17 mouse cellular contexts compared by ENCODE assay signal in the genomic region with DNA sequence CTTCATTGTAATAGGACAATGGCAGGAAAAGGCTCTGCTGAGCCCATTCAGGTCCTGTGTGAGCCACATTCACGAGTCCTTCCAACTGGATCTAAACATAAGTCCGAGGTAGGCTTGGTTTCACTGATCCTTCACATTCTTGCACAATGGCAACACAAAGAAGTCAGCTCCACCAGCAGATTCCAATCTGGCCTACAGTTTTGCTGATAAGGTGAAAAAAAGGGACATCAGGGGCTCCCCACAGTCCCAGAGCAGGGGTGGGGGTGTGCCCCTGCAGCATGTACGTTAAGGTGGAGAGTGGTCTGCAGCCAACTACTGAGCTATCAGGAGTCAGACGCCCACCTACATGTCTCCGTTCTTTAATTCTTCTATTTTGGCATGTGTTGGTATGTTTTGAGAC. TPM values are rescaled to one million over a fixed set of nuclear protein-coding genes. Genes with fewer than 3 reads are reported as not detected.
DNase-seq lines count a peak whose midpoint lies in the region; ATAC-seq and TF ChIP-seq lines count a peak whose summit lies in the region.
"Had no signal": no experiment of that assay in that cellular context is flagged by ENCODE, and none has a peak within 500 bp of the region (broad histone marks: within the 10 kb centered on the region; RNA-seq: fewer than 3 reads in every experiment).

No protein-coding gene starts in this region.

- H3K27me3 ChIP-seq in hindbrain, embryonic 15.5 days, result no peaks in the 10 kb centered on the region
- H3K27me3 ChIP-seq in hindbrain, embryonic 13.5 days, result no peaks in the 10 kb centered on the region
- no peaks in the 10 kb centered on the region for H3K27me3 ChIP-seq in MEL (ENCODE audit: control insufficient read depth in 1 of 2, insufficient read depth in 2 of 2, low read length in 2 of 2)
- H3K27me3 ChIP-seq in liver, embryonic 12.5 days (replicated peaks), result no peaks in the 10 kb centered on the region

- peaks cover 12% of the 10 kb centered on the region; the same call in 1 of the 2 replicates for H3K4me1 ChIP-seq in hindbrain, embryonic 15.5 days (replicated peaks)
- H3K4me1 ChIP-seq in hindbrain, embryonic 13.5 days (replicated peaks), result peaks cover 5% of the 10 kb centered on the region; the same call in 1 of the 2 replicates
- peaks cover 48 to 50% of the 10 kb centered on the region in 2 experiments for H3K4me1 ChIP-seq in MEL (ENCODE audit: control insufficient read depth in 1 of 2, insufficient read depth in 2 of 2, low read length in 2 of 2)
- H3K4me1 ChIP-seq in liver, embryonic 12.5 days, result peaks cover 99% of the 10 kb centered on the region

- TF ChIP-seq RAD21 in MEL (IDR thresholded peaks at IDR 0.05; ENCODE audit: low read depth, low read length), result no peak

- H3K36me3 ChIP-seq in hindbrain, embryonic 15.5 days, result no peaks in the 10 kb centered on the region
- no peaks in the 10 kb centered on the region for H3K36me3 ChIP-seq in hindbrain, embryonic 13.5 days
- H3K36me3 ChIP-seq in MEL (ENCODE audit: control insufficient read depth in 1 of 2, insufficient read depth in 2 of 2, low read length in 2 of 2), result peaks cover 0 to 51% of the 10 kb centered on the region in 2 experiments; a peak in 2 of 4 replicates
- H3K36me3 ChIP-seq in liver, embryonic 12.5 days, result peaks cover 38% of the 10 kb centered on the region

- peak; percentile 74 for DNase-seq in heart, adult 11 months
- no peak for DNase-seq in heart, adult 9 months (ENCODE audit: low spot score in 2 of 2)
- peak; percentile 23 for DNase-seq in MEL (ENCODE audit: low read depth, low spot score)
- DNase-seq in retina, postnatal 1 day, result no peak
- no peak for DNase-seq in natural killer cell, adult 2 months (ENCODE audit: low spot score in 2 of 2)
- DNase-seq: cerebellum, adult 8-10 months; forebrain, postnatal 0 days; heart, postnatal 4 days; kidney, adult 18-20 months; kidney, postnatal 10 days; lung, adult 2 months; right cerebral cortex, postnatal 4 days; thymus, postnatal 36 days had no signal

- H3K27ac ChIP-seq in hindbrain, embryonic 15.5 days (replicated peaks), result peak overlapping the region; percentile 3; the same call in 1 of the 2 replicates
- no peak overlapping the region for H3K27ac ChIP-seq in hindbrain, embryonic 13.5 days
- peak overlapping the region; percentile 96 for H3K27ac ChIP-seq in MEL (ENCODE audit: control insufficient read depth, low read depth, low read length)
- peak overlapping the region; percentile 99 for H3K27ac ChIP-seq in liver, embryonic 12.5 days
- H3K27ac ChIP-seq: left cerebral cortex, adult 2 months had no signal

- H3K9ac ChIP-seq in hindbrain, embryonic 15.5 days, result no peak overlapping the region
- H3K9ac ChIP-seq in hindbrain, embryonic 13.5 days, result no peak overlapping the region
- H3K9ac ChIP-seq in MEL (ENCODE audit: control insufficient read depth, low read depth, low read length, poor library complexity, severe bottlenecking), result peak overlapping the region; percentile 71
- peak overlapping the region; percentile 66 for H3K9ac ChIP-seq in liver, embryonic 12.5 days
- H3K9ac ChIP-seq: forebrain, postnatal 0 days had no signal

- TF ChIP-seq EP300 in MEL (IDR thresholded peaks at IDR 0.05; ENCODE audit: low read depth in 1 of 2, low read length in 2 of 2), result no peak

- TF ChIP-seq POLR2A in MEL (IDR thresholded peaks at IDR 0.05; ENCODE audit: control insufficient read depth in 1 of 2, insufficient read depth in 1 of 2, low read depth in 1 of 2, low read length in 2 of 2, poor library complexity in 1 of 2), result no peak

- 53% methylated on average over 5 of the region's 5 CpGs for WGBS in hindbrain, embryonic 15.5 days
- 52% methylated on average over 5 of the region's 5 CpGs for WGBS in hindbrain, embryonic 13.5 days
- WGBS in liver, embryonic 12.5 days (ENCODE audit: insufficient replicate concordance), result 43% methylated on average over 5 of the region's 5 CpGs

- no peak for TF ChIP-seq CTCF in MEL (IDR thresholded peaks at IDR 0.05 in 2 of 3, conservative IDR thresholded peaks at IDR 0.05 in 1 of 3; ENCODE audit: control insufficient read depth in 1 of 3, insufficient read depth in 1 of 3, low read depth in 2 of 3, low read length in 3 of 3, poor library complexity in 1 of 3, severe bottlenecking in 1 of 3)

- no peaks in the 10 kb centered on the region for H3K9me3 ChIP-seq in hindbrain, embryonic 15.5 days
- H3K9me3 ChIP-seq in hindbrain, embryonic 13.5 days, result no peaks in the 10 kb centered on the region
- no peaks in the 10 kb centered on the region for H3K9me3 ChIP-seq in MEL (replicated peaks; ENCODE audit: insufficient read depth, low read length)
- no peaks in the 10 kb centered on the region for H3K9me3 ChIP-seq in liver, embryonic 12.5 days (replicated peaks)

- no peak overlapping the region for H3K4me2 ChIP-seq in hindbrain, embryonic 15.5 days
- no peak overlapping the region for H3K4me2 ChIP-seq in hindbrain, embryonic 13.5 days
- peak overlapping the region; percentile 70 for H3K4me2 ChIP-seq in liver, embryonic 12.5 days

- no peak for ATAC-seq in hindbrain, embryonic 15.5 days (ENCODE audit: low FRiP score, low read depth)
- no peak for ATAC-seq in hindbrain, embryonic 13.5 days (ENCODE audit: low FRiP score)
- ATAC-seq in liver, embryonic 12.5 days, result no peak
- ATAC-seq: forebrain, postnatal 0 days had no signal

- peaks cover 5% of the 10 kb centered on the region; the same call in 1 of the 2 replicates for H3K79me2 ChIP-seq in MEL (ENCODE audit: control insufficient read depth, insufficient read depth, low read length, poor library complexity)

- H3K4me3 ChIP-seq in hindbrain, embryonic 15.5 days, result no peak overlapping the region
- H3K4me3 ChIP-seq in hindbrain, embryonic 13.5 days, result no peak overlapping the region
- no peak overlapping the region for H3K4me3 ChIP-seq in MEL (ENCODE audit: control insufficient read depth in 1 of 2, insufficient read depth in 1 of 2, low read depth in 2 of 2, low read length in 2 of 2)
- no peak overlapping the region; the same call in 1 of the 2 replicates for H3K4me3 ChIP-seq in liver, embryonic 12.5 days
- H3K4me3 ChIP-seq: left cerebral cortex, adult 2 months had no signal

TF ChIP-seq in MEL, 35 proteins besides CTCF, POLR2A, EP300 and RAD21:
- peak; percentile 80 for TF ChIP-seq ZNF384 (IDR thresholded peaks at IDR 0.05; ENCODE audit: low read depth, low read length)
- TF ChIP-seq MAFK (IDR thresholded peaks at IDR 0.05; ENCODE audit: borderline replicate concordance, low read depth, low read length), result 0 out of 2 replicates have a peak, but pooled peaks have one; percentile 24
- no peak for TF ChIP-seq ZKSCAN1 (IDR thresholded peaks at IDR 0.05; ENCODE audit: low read depth, low read length)
- 0 out of 2 replicates have a peak, but pooled peaks have one; percentile 19 for TF ChIP-seq TCF12 (IDR thresholded peaks at IDR 0.05; ENCODE audit: low read depth, low read length)

RNA-seq across cellular contexts. Expression of a gene that starts 35.0 kb away (rescaled TPM):
- polyA plus RNA-seq in hindbrain, embryonic 15.5 days (2015; fragmentation: Nextera tagmentation; extraction: Ambion mirVana), result 6.3 and 8.0 TPM in 2 replicates
- 2.5 and 3.2 TPM in 2 replicates for polyA plus RNA-seq in hindbrain, embryonic 13.5 days (2015; fragmentation: Nextera tagmentation; extraction: Ambion mirVana)
- total RNA-seq in MEL (2012; rRNA removed), result 34.4 and 35.4 TPM in 2 replicates
- polyA plus RNA-seq in MEL (2012; ENCODE audit: insufficient read depth in 1 of 2, insufficient read length in 2 of 2, low read depth in 1 of 2, low replicate concordance in 2 of 2, missing spikeins in 1 of 2), result 10 to 100 TPM; 17.9 to 85.1 TPM
- polyA plus RNA-seq in liver, embryonic 12.5 days (2016; fragmentation: Nextera tagmentation; extraction: Ambion mirVana), result 83.5 and 94.6 TPM in 2 replicates

Comparison
In these comparisons a context has a peak if more than half of its experiments do, and no peak if none do; other contexts are left out.
1. DNase-seq: peak in heart, adult 11 months (single experiment) and MEL (single experiment); none in heart, adult 9 months (0 of 2), retina, postnatal 1 day (single experiment) and natural killer cell, adult 2 months (0 of 2).
2. H3K9ac ChIP-seq: peak in MEL (single experiment) and liver, embryonic 12.5 days (single experiment); none in hindbrain, embryonic 15.5 days (single experiment) and hindbrain, embryonic 13.5 days (single experiment).